Mouse (Mus musculus): ENCODE data around the gene Tdo2.

Gene Tdo2

DNA sequence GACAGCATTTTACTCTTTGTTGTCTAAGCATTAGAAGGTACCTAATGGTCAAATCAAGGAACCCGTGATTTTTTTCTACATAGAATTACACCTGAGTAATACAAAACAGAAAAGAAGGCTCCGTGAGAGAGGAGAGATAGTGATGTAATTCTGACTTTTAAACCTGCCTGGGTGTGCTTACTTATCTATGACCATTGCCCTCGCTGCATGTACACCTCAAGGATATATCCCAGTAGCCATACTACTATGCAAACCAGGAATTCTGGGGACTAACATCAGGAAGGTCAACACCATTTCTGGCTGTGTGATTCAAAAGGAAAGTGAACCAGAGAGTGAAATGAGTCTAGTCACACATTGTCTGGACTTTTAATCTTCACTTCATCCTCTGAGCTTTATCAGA lies 33.7 kb downstream of the Tdo2 start:
- no peak for DNase-seq

DNA sequence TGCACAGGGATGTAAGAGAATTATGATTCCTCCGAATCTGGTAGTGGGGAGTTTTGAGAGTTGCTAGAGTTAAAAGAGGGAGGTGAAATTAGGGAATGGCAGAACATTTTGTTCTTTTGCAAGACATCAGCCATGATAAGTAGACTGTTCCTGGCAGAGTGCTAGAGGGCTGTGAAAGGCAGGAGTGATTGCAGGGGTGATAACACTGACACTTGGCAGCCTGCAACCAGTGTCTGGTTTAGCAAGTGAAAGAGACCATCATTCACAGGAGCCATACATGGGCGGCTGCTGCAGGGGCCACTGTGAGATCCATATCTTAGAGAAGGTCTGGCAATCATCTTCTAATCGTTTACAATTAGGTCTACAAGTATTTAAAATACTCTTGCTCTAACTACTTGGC lies 37.1 kb downstream of the Tdo2 start:
- no peak for DNase-seq

DNA sequence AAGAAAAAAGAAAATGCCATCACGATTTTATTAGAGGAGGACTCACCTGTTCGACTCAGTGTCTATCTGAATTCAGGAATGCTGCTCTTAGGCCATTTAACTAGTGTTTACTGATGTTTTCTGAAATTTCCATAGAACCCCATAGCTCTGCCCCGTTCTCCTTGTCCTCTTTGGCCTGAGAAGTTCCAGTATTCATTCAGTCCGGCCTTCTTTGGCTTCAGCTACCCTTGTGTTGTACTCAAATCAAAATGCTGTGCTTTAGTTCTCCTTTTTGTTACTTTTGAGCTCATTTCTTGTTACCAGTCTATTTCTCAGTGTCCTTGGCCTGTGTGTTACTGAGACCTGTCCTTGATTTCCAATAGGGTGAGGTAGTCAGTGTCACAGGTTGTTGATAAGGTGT lies 42.7 kb downstream of the Tdo2 start:
- DNase-seq = no peak

DNA sequence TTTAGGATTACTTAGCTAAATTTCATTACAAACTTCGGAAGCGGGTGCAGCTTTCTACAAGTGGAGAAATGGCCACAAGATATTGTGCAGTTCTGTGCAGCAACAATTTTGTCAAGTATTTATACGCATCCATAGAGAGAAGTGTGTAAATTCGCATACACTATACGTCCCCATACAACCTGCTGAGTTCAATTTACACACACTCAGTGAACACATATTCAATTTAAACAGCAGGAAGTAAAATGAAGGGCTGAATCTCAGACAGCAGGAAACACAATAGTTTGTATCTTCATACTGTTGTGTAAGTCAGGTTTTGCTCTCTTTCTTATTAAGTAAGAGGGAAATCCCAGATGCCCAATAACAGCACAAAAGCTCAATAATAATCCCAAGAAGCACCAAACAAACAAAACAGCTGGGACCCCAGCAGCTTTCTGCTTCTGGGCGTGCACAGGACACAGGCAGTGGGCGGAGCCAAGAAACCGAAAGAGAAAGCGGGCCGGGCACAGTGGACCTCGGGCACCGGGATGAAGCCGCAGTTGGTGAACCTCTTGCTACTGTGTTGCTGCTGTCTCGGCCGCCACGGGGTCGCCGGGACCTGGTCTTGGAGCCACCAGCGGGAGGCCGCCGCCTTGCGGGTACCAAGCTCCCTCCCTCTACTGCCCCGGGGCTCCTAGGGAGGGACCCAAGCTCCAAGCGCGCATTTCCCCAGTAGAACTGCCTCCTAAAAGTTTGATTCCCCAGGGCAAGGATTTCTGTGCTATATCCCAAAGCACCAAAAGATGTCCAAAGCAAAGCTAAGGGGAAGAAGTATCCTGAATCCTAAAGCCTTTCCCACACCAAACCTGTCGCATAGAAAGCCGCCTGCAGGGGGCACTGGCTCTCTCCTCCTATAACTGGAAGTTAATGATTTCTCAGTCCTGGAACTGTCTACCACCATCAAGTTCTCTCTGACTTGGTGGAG lies 43.6 kb downstream of the Tdo2 start, which contains the start of gene Ctso:
Gene Ctso (plus strand): TSS at position 461 of the 961 bp plus-strand sequence.
- DNase-seq = peak; percentile 75 to 77

DNA sequence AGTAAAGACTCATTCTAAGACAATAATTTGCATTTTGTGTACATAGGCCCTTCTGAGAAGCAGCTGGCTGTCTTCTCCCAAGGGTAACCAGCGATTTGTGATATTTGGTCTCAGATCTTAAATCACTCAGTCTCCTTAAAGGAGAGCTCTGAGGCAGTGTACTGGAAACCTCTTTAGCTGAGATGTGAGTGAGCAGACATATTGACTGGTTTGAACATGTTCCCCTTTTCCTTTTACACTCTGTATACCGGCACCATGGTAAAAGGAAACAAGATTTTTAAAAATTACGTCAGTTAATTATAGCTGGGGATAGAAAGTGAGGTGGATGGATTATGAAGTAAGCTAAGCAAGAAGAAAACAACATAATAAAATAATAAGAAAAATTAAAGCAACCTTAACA lies 44.3 kb downstream of the Tdo2 start:
- no peak for DNase-seq

DNA sequence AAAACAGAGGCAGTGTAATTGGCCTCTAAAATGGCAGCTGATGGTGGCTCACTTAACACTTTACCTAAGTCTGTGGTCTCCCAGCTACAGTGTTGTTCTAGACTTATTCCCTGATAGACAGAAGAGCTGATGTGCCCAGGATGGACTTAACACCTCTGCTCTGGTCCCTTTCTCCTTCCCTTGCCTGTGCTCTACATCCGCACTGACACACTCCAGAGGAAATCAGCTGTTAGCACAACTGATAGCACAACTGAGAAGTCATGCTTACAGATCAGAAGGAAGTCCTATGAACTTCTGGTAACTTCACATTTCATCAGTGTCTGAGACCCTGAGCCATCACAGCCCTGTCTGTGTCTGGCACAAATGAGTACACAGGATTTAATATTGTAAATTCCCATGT lies 46.9 kb downstream of the Tdo2 start:
- DNase-seq = no peak

DNA sequence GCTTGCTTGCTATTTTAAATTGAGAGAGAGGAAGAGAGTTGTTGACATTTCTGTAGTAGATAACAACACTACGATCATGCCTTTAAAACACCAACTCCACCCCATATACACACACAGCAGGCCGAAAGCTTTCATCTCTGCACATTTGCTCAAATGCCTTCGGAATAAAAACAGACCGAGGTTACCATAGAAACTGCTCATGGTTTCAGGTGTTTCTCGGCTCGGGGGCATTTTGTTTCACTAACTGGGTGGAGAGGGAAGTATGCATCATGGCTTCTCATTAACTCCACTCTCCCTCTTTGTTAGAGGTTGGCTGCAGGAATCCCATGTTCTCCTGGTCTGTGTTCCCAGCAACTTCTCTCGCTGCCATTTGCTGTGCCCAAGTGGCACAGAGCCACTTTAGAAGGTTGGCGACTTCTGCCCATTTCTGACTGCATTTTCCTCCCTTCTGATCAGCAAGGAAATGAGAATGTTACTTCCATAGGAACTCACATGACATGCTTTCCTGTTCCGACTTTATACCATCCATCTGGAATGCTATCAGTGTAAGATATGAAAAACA lies 49.2 kb downstream of the Tdo2 start:
- no peak for DNase-seq

DNA sequence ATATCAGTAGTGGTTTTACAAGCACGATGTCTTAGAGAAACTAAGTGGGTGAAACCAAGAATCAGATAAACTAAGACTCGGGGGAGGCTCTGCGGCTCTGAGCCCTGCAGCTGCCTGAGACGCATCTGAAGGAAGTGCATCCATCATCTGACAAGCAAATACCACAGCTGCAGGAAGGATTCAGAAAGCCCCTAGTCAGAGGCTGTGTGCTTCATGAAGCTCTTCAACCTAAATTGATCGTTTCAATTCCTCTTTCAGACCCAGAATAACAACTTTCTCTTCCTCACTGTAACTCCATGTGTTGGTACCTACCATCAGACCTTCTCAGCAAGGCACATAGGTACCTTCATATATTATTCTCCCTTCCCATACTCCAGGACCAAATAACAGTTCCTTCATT lies 50.1 kb downstream of the Tdo2 start:
- peak; percentile 30 to 48 for DNase-seq

DNA sequence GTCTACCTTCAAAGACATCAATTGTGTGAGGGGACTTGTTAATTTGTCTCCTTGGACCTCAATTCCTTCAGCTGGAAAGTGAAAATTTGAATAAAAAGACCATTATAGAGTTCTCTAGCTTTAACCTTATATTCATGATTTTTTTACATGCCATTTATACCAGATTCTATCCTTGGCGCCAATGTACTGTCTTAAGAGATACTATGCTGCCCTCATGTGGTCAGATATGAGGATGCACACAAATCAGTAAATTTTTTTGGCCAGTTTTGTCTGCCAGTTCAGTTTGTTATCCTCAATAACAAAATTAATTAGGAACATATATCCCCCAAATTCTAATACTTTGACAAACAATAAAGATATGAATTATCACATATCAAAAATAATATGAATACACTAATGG lies 51.1 kb downstream of the Tdo2 start:
- DNase-seq = no peak

DNA sequence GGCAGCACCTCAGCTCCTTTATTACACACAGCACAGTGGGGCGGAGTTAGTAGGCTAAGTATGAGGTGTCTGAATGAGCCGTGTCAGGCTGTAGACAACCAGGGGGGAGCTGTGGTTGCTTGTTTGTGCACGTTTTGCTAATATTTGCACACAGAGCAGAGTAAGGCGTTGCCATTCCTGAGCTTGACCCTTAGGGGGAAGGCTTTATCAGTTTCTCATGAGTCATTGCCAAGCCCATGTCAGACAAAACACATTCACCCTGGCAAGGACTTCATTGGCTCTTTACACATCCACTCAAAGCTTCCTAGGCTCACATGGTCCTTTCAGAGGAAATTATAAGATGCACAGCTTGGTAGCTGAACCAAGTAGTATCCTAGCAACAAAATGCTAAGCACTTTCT lies 53.1 kb downstream of the Tdo2 start:
- no peak for DNase-seq

DNA sequence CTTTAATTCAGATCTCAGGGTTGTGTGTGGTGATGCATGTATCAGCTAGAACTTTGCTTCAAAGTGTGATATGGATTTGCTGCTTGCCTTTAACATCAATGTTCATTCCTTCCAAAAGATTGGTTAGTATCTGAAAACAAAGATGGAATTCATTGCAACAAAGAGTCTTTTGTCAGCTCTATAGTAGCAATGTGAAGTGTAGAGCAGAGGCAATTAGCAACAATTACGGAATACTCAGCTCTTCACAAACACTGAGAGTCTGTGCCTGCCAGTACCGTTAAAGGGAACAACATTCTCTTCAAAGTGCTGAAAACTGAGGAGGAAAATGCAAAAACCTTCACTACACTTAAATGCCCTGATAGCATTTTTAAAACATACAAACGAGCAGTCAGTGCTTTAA lies 56.3 kb downstream of the Tdo2 start:
- DNase-seq = no peak

DNA sequence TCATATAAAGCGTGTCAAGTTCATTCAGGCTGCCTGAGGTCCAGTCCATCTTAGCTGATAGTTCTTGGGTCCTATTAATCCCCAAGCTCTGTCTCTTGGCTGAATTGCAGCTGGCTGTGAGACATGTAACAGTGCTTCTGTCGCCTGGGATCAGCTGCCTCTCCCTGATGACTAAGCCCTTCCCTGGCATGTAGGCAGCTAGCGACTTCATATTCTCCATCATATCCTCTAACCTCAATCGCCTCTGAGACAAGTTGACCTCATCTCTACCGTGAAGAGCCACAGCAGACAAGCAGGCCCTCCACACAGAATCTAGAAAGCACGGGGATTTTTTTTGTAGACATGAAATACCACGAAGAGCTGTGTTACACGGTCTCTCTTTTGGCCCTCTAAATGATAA lies 57.8 kb downstream of the Tdo2 start:
- no peak for DNase-seq

DNA sequence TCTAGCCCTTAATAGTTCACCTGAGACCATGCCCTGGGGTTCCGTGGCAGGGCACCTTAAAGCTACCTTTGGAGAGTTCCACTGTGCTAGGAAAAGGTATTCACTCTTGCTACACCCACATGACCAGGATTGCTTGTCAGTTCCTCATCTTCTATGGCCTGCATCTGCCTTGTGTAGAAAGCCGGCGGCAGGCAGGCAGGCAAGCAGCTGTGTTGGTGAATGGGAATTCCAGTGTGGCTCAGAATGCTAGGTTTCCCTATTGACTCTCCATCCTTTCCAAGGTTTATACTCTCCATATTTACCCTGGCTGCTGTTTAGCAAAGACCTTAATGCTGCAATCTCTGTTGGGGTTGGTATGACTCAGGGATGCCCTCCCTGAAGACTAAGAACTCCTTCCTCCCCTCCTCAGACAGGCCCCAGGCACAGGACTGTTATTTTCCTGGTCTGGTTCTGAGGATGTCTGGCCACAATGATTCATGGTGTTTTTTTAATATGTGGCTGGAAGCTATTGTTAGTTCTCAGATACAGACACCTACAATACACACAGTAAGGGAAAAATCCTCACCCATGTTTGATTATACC lies 58.6 kb downstream of the Tdo2 start:
- no peak for DNase-seq

DNA sequence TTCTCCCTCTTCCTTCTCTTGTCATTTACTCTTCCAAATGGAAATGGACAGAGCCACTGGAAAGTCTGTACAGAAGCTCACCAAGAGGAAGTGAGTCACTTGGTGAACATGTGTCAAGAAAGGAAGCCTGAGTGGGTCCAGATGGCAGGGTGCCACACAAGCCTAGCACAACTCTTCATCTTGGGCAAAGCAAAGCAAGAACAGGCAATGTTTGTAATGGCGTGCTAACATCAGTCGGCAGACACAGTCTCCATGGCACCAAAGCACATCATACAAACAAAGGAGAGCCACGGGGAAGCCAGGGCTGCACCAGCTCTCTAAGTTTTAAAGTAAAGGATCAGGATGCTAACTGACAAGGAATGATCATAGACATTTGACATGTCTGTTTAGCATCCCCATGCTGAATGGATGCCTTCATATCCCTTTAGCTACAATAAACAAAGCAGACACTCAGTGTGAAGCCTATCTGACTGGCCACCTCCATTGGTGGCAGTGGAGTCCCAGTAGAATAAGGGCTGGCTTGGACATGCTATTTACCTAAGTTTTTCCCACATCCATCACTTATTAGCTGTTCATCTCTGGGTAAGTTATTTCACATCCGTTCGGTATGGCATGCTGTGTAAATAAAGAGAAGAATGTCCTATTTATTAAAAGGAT lies 59.8 kb downstream of the Tdo2 start:
- no peak for DNase-seq

DNA sequence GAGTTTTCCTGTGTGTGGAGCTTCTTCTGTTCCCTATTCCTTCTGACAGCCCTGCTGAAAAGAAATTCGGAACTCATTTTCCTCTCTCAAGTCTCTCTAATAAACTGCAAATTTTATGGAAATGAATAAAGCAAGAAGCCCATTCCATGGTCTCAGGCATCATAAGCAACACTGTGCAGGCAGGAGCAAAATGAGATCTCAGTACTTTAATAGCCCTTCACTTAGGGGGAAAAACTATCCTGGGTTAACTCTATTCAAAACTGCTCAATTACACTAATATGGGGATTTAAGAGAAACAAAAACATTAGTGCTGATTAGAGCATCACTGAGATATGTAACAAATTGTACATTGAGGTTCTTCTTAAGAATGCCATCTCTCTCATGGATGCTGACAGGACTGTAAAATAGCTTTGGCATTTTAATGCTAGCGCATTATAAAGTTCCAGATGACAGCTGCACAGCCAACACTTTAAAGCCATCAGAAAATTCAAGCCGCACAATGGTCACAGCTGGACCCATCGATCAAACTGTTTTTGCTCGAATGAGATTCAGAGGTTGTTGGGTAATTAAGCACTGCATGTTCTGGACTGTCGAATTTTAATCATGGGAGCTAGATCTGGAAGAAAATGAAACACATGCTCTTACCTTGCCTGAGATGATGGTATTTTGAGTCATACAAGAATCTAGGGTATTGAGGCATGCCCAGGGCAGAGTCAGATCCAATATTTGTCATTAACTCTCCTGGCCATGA lies 65.5 kb downstream of the Tdo2 start:
- no peak for DNase-seq

Data from thymus, adult 18-20 months (tissue).